In genomic region chr2:49627611-49628010, GRCm38 (mm10) we compare ENCODE assay signal across 12 mouse cellular contexts. TPM values are rescaled to one million over a fixed set of nuclear protein-coding genes. Genes with fewer than 3 reads are reported as not detected.
A peak's percentile ranks its signal among the peaks of the same experiment; 100 is the strongest.
DNase-seq lines count a peak whose midpoint lies in the region; ATAC-seq and TF ChIP-seq lines count a peak whose summit lies in the region.
"Had no signal": no experiment of that assay in that cellular context is flagged by ENCODE, and none has a peak within 500 bp of the region (broad histone marks: within the 10 kb centered on the region; RNA-seq: fewer than 3 reads in every experiment).

No protein-coding gene starts in this region.

- DNase-seq in lung, embryonic 14.5 days, result peak; percentile 36
- DNase-seq in lung, postnatal 25 days (ENCODE audit: low spot score), result no peak
- DNase-seq in cerebellum, adult 18-20 months, result peak; percentile 84 to 89
- DNase-seq in heart, postnatal 10 days, result no peak
- DNase-seq in natural killer cell, adult 2 months (ENCODE audit: low spot score in 2 of 2), result no peak
- DNase-seq: heart, postnatal 4 days; right cerebral cortex, postnatal 25 days had no signal

- no peak overlapping the region for H3K4me2 ChIP-seq in lung, embryonic 14.5 days
- H3K4me2 ChIP-seq in forebrain, embryonic 12.5 days, result no peak overlapping the region
- peak overlapping the region; percentile 17; the same call in 1 of the 2 replicates for H3K4me2 ChIP-seq in midbrain, embryonic 16.5 days (ENCODE audit: low read length)
- H3K4me2 ChIP-seq in intestine, postnatal 0 days (replicated peaks; ENCODE audit: low read depth), result no peak overlapping the region
- H3K4me2 ChIP-seq: lung, embryonic 15.5 days; neural tube, embryonic 12.5 days had no signal

- TF ChIP-seq CTCF in lung, embryonic 14.5 days (IDR thresholded peaks at IDR 0.05; ENCODE audit: low read depth), result no peak
- TF ChIP-seq CTCF in intestine, postnatal 0 days (IDR thresholded peaks at IDR 0.05; ENCODE audit: low read depth), result no peak

- H3K4me1 ChIP-seq in lung, embryonic 14.5 days (ENCODE audit: insufficient read depth), result no peaks in the 10 kb centered on the region
- H3K4me1 ChIP-seq in forebrain, embryonic 12.5 days, result peaks cover 34% of the 10 kb centered on the region
- peaks cover 33% of the 10 kb centered on the region for H3K4me1 ChIP-seq in midbrain, embryonic 16.5 days (ENCODE audit: control insufficient read depth, insufficient read depth, low read length)
- no peaks in the 10 kb centered on the region for H3K4me1 ChIP-seq in intestine, postnatal 0 days (replicated peaks; ENCODE audit: control insufficient read depth, insufficient read depth, low read length)

- no peaks in the 10 kb centered on the region for H3K9me3 ChIP-seq in lung, embryonic 14.5 days (ENCODE audit: low read depth, low read length)
- no peaks in the 10 kb centered on the region for H3K9me3 ChIP-seq in forebrain, embryonic 12.5 days
- H3K9me3 ChIP-seq in midbrain, embryonic 16.5 days (replicated peaks; ENCODE audit: control insufficient read depth, low read length, poor library complexity, severe bottlenecking), result no peaks in the 10 kb centered on the region
- H3K9me3 ChIP-seq in intestine, postnatal 0 days (ENCODE audit: control insufficient read depth), result no peaks in the 10 kb centered on the region
- H3K9me3 ChIP-seq: lung, embryonic 15.5 days; neural tube, embryonic 12.5 days had no signal

- no peaks in the 10 kb centered on the region for H3K27me3 ChIP-seq in lung, embryonic 14.5 days (ENCODE audit: insufficient read depth, low read length)
- H3K27me3 ChIP-seq in forebrain, embryonic 12.5 days, result no peaks in the 10 kb centered on the region
- no peaks in the 10 kb centered on the region for H3K27me3 ChIP-seq in midbrain, embryonic 16.5 days (ENCODE audit: control insufficient read depth, insufficient read depth, low read depth, low read length)
- H3K27me3 ChIP-seq in intestine, postnatal 0 days (replicated peaks; ENCODE audit: control insufficient read depth, insufficient read depth, low read length), result no peaks in the 10 kb centered on the region; the same call in 1 of the 2 replicates
- H3K27me3 ChIP-seq: lung, embryonic 15.5 days; neural tube, embryonic 12.5 days had no signal

- H3K4me3 ChIP-seq in lung, embryonic 14.5 days (ENCODE audit: low read depth, low read length), result no peak overlapping the region
- H3K4me3 ChIP-seq in forebrain, embryonic 12.5 days (replicated peaks), result no peak overlapping the region
- no peak overlapping the region for H3K4me3 ChIP-seq in midbrain, embryonic 16.5 days (ENCODE audit: low read depth, low read length)
- H3K4me3 ChIP-seq in intestine, postnatal 0 days (ENCODE audit: low read depth, low read length), result no peak overlapping the region
- H3K4me3 ChIP-seq: lung, embryonic 15.5 days; neural tube, embryonic 12.5 days had no signal

- no peak for ATAC-seq in lung, embryonic 14.5 days (ENCODE audit: insufficient read depth)
- ATAC-seq in forebrain, embryonic 12.5 days (ENCODE audit: low FRiP score), result no peak
- peak; percentile 54 for ATAC-seq in midbrain, embryonic 16.5 days
- ATAC-seq in intestine, postnatal 0 days, result no peak

- H3K9ac ChIP-seq in lung, embryonic 14.5 days, result no peak overlapping the region
- no peak overlapping the region for H3K9ac ChIP-seq in forebrain, embryonic 12.5 days
- no peak overlapping the region for H3K9ac ChIP-seq in midbrain, embryonic 16.5 days (ENCODE audit: low read depth, low read length)
- H3K9ac ChIP-seq in intestine, postnatal 0 days (ENCODE audit: low read depth, low read length), result no peak overlapping the region
- H3K9ac ChIP-seq: lung, embryonic 15.5 days; neural tube, embryonic 12.5 days had no signal

- intact Hi-C loops in heart, postnatal 10 days (cut with DNase I), result no loop called here

- WGBS in lung, embryonic 14.5 days, result 58% methylated on average over 7 of the region's 7 CpGs
- WGBS in forebrain, embryonic 12.5 days, result 57% methylated on average over 7 of the region's 7 CpGs
- WGBS in midbrain, embryonic 16.5 days, result 41% methylated on average over 7 of the region's 7 CpGs
- WGBS in intestine, postnatal 0 days, result 71% methylated on average over 7 of the region's 7 CpGs

- no peak overlapping the region for H3K27ac ChIP-seq in lung, embryonic 14.5 days (ENCODE audit: low read depth)
- peak overlapping the region; percentile 46; the same call in 1 of the 2 replicates for H3K27ac ChIP-seq in forebrain, embryonic 12.5 days
- peak overlapping the region; percentile 47; the same call in 1 of the 2 replicates for H3K27ac ChIP-seq in midbrain, embryonic 16.5 days (ENCODE audit: low read length)
- no peak overlapping the region for H3K27ac ChIP-seq in intestine, postnatal 0 days (ENCODE audit: low read depth, low read length)
- H3K27ac ChIP-seq: lung, embryonic 15.5 days; neural tube, embryonic 12.5 days had no signal

- H3K36me3 ChIP-seq in lung, embryonic 14.5 days (ENCODE audit: insufficient read depth), result no peaks in the 10 kb centered on the region
- peaks cover 29% of the 10 kb centered on the region for H3K36me3 ChIP-seq in forebrain, embryonic 12.5 days (replicated peaks)
- no peaks in the 10 kb centered on the region for H3K36me3 ChIP-seq in midbrain, embryonic 16.5 days (ENCODE audit: control insufficient read depth, insufficient read depth, low read length)
- no peaks in the 10 kb centered on the region for H3K36me3 ChIP-seq in intestine, postnatal 0 days (ENCODE audit: control insufficient read depth, insufficient read depth)
- H3K36me3 ChIP-seq: lung, embryonic 15.5 days had no signal

RNA-seq across cellular contexts. Expression of gene Kif5c, which starts 8.5 kb away (rescaled TPM):
- 0.78 and 1.0 TPM in 2 replicates for polyA plus RNA-seq in lung, embryonic 14.5 days (2014; fragmentation: Nextera tagmentation; extraction: Ambion mirVana)
- polyA plus RNA-seq in forebrain, embryonic 12.5 days (2016; fragmentation: Nextera tagmentation; extraction: Ambion mirVana), result 135 and 149 TPM in 2 replicates
- polyA plus RNA-seq in midbrain, embryonic 16.5 days (2015; fragmentation: Nextera tagmentation; extraction: Ambion mirVana), result 194 and 211 TPM in 2 replicates
- 2.7 and 3.0 TPM in 2 replicates for polyA plus RNA-seq in intestine, postnatal 0 days (2015; fragmentation: Nextera tagmentation; extraction: Ambion mirVana)
- under 1 TPM; 0.74 to 0.89 TPM for total RNA-seq in heart, postnatal 10 days (2021)

Comparison
In these comparisons a context has a peak if more than half of its experiments do, and no peak if none do; other contexts are left out.
1. DNase-seq: peak in lung, embryonic 14.5 days (single experiment) and cerebellum, adult 18-20 months (2 of 2); none in lung, postnatal 25 days (single experiment), heart, postnatal 10 days (0 of 2) and natural killer cell, adult 2 months (0 of 2).
2. H3K27ac ChIP-seq: peak in forebrain, embryonic 12.5 days (single experiment) and midbrain, embryonic 16.5 days (single experiment); none in lung, embryonic 14.5 days (single experiment) and intestine, postnatal 0 days (single experiment).
3. RNA of gene Kif5c, which starts 8.5 kb away (polyA plus RNA-seq): 194 to 211 TPM in midbrain, embryonic 16.5 days and 135 to 149 TPM in forebrain, embryonic 12.5 days; 2.7 to 3.0 TPM in intestine, postnatal 0 days and 0.78 to 1.0 TPM in lung, embryonic 14.5 days; every median in the first group is over 10 times any median in the second.